7 mouse cellular contexts compared by ENCODE assay signal in the genomic region with DNA sequence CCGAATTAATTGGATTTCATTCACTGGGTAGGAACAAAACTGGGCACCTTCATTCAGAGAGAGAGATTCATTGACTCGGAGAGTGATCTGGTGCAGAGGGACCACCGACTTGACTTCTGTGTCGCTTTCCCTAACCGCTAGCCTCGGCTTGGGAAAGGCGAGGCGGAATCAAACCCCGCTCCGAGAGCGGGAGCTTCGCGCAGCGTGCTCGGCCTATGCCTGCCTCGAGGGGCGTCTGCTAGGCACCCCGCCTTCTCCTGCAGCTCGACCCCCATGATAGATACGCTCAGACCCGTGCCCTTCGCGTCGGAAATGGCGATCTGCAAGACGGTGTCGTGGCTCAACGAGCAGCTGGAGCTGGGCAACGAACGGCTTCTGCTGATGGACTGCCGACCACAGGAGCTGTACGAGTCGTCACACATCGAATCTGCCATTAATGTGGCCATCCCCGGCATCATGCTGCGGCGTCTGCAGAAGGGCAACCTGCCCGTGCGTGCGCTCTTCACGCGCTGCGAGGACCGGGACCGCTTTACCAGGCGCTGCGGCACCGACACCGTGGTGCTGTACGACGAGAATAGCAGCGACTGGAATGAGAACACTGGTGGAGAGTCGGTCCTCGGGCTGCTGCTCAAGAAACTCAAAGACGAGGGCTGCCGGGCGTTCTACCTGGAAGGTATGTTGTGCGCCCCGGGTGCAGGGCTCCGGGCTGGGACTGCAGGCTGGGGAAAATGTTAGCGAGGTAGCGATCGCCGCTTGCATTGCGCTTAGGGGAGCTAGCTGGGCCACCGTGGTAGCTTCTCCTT. TPM values are rescaled to one million over a fixed set of nuclear protein-coding genes. Genes with fewer than 3 reads are reported as not detected.
DNase-seq lines count a peak whose midpoint lies in the region; ATAC-seq and TF ChIP-seq lines count a peak whose summit lies in the region.

No protein-coding gene starts in this region.

- peaks cover 6 to 47% of the 10 kb centered on the region in 2 experiments for H3K4me1 ChIP-seq in CH12.LX (ENCODE audit: control insufficient read depth in 1 of 2, insufficient read depth in 2 of 2)
- H3K4me1 ChIP-seq in heart, embryonic 16.5 days (ENCODE audit: control insufficient read depth, insufficient read depth, low read length), result peaks cover 22% of the 10 kb centered on the region
- H3K4me1 ChIP-seq in megakaryocyte, embryonic 14.5 days, result peaks cover 70% of the 10 kb centered on the region

- H3K27me3 ChIP-seq in CH12.LX (replicated peaks), result no peaks in the 10 kb centered on the region
- H3K27me3 ChIP-seq in heart, embryonic 16.5 days (ENCODE audit: control insufficient read depth, insufficient read depth, low read length), result no peaks in the 10 kb centered on the region
- peaks cover 2% of the 10 kb centered on the region for H3K27me3 ChIP-seq in megakaryocyte, embryonic 14.5 days (replicated peaks)

- TF ChIP-seq POLR2A in CH12.LX (IDR thresholded peaks at IDR 0.05; ENCODE audit: low read depth, low read length), result no peak

- peak; percentile 11 for ATAC-seq in heart, embryonic 16.5 days (replicated peaks; ENCODE audit: extremely low read depth, insufficient read depth, low FRiP score)

- H3K9ac ChIP-seq in CH12.LX (ENCODE audit: insufficient read depth, low read depth), result peak overlapping the region; percentile 71
- peak overlapping the region; percentile 91 for H3K9ac ChIP-seq in heart, embryonic 16.5 days (ENCODE audit: low read length)

- TF ChIP-seq EP300 in CH12.LX (IDR thresholded peaks at IDR 0.05; ENCODE audit: low read length), result no peak

- in situ Hi-C loops in CH12.LX (cut with MboI; ENCODE audit: low pct_ligation_motif_present, low pct_unique_long_range_greater_than_20kb, low sequenced_read_pairs), result loop anchor here (10.0 kb wide), 1 partner anchor 59 kb away; no protein-coding TSS in a partner anchor

- peaks cover 20% of the 10 kb centered on the region for H3K79me2 ChIP-seq in CH12.LX (replicated peaks; ENCODE audit: control insufficient read depth, extremely low read depth, insufficient read depth, poor library complexity, severe bottlenecking)

- peak overlapping the region; percentile 73 to 94 (median 79) for H3K4me3 ChIP-seq in CH12.LX (replicated peaks in 1 of 3; ENCODE audit: low read depth in 2 of 3, low read length in 2 of 3, poor library complexity in 1 of 3)
- H3K4me3 ChIP-seq in heart, embryonic 16.5 days (ENCODE audit: low read length), result peak overlapping the region; percentile 82
- H3K4me3 ChIP-seq in megakaryocyte, embryonic 14.5 days (replicated peaks), result peak overlapping the region; percentile 99

- dilution Hi-C loops in CH12.LX (cut with MboI; ENCODE audit: extremely low pct_ligation_motif_present, extremely low pct_unique_long_range_greater_than_20kb, low sequenced_read_pairs), result no loop called here

- under 1% methylated on average over 66 of the region's 66 CpGs for WGBS in heart, embryonic 16.5 days

- H3K27ac ChIP-seq in CH12.LX (ENCODE audit: insufficient read depth, low read depth), result peak overlapping the region; percentile 44
- H3K27ac ChIP-seq in heart, embryonic 16.5 days (ENCODE audit: low read length), result peak overlapping the region; percentile 99

- TF ChIP-seq RAD21 in CH12.LX (IDR thresholded peaks at IDR 0.05; ENCODE audit: low read depth, low read length), result no peak

- no peak for TF ChIP-seq CTCF in CH12.LX (conservative IDR thresholded peaks at IDR 0.05 in 1 of 2, IDR thresholded peaks at IDR 0.05 in 1 of 2; ENCODE audit: low read depth in 2 of 2, low read length in 2 of 2)

- H3K4me2 ChIP-seq in CH12.LX (ENCODE audit: insufficient read depth, low read depth, poor library complexity, severe bottlenecking), result peak overlapping the region; percentile 55
- peak overlapping the region; percentile 96 for H3K4me2 ChIP-seq in heart, embryonic 16.5 days (ENCODE audit: low read depth, low read length)

- H3K9me3 ChIP-seq in CH12.LX (replicated peaks; ENCODE audit: low read length), result no peaks in the 10 kb centered on the region
- H3K9me3 ChIP-seq in heart, embryonic 16.5 days (replicated peaks; ENCODE audit: control insufficient read depth, low read length), result no peaks in the 10 kb centered on the region
- H3K9me3 ChIP-seq in megakaryocyte, embryonic 14.5 days, result no peaks in the 10 kb centered on the region

- H3K36me3 ChIP-seq in CH12.LX (replicated peaks in 1 of 2; ENCODE audit: control insufficient read depth in 1 of 2, insufficient read depth in 1 of 2, low read length in 1 of 2), result peaks cover 6 to 7% of the 10 kb centered on the region in 2 experiments
- no peaks in the 10 kb centered on the region; the same call in 1 of the 2 replicates for H3K36me3 ChIP-seq in heart, embryonic 16.5 days (ENCODE audit: control insufficient read depth, insufficient read depth)
- H3K36me3 ChIP-seq in megakaryocyte, embryonic 14.5 days (replicated peaks; ENCODE audit: low read length), result peaks cover 16% of the 10 kb centered on the region

- peak; percentile 60 to 65 for DNase-seq in B cell, adult 2 months
- peak; percentile 18 for DNase-seq in CH12.LX (ENCODE audit: extremely low read depth)
- DNase-seq in cerebellum, postnatal 25 days, result peak; percentile 73 to 74
- DNase-seq in layer of hippocampus, postnatal 36 days, result peak; percentile 50 to 56
- peak; percentile 28 to 71 for DNase-seq in spleen, postnatal 4 days (ENCODE audit: low spot score in 2 of 2)

TF ChIP-seq in CH12.LX, 34 proteins besides CTCF, POLR2A, EP300 and RAD21:
- TF ChIP-seq HCFC1 (IDR thresholded peaks at IDR 0.05; ENCODE audit: low read depth, low read length) (no peak), MAX (IDR thresholded peaks at IDR 0.05; ENCODE audit: low read length) (peak; percentile 16; the same call in 1 of the 2 replicates), UBTF (IDR thresholded peaks at IDR 0.05; ENCODE audit: low read depth, low read length) (peak; percentile 76), KAT2A (IDR thresholded peaks at IDR 0.05; ENCODE audit: insufficient replicate concordance, low read length) (no peak), NRF1 (IDR thresholded peaks at IDR 0.05; ENCODE audit: low read depth, low read length) (no peak), CHD1 (IDR thresholded peaks at IDR 0.05; ENCODE audit: low read depth, low read length) (peak; percentile 48; the same call in 1 of the 2 replicates), BHLHE40 (IDR thresholded peaks at IDR 0.05; ENCODE audit: low read depth, low read length) (peak; percentile 40; the same call in 1 of the 2 replicates), IRF4 (IDR thresholded peaks at IDR 0.05; ENCODE audit: low read depth, low read length) (0 out of 2 replicates have a peak, but pooled peaks have one; percentile 11)

RNA-seq across cellular contexts. Expression of gene Dusp6, which starts 0.6 kb away (rescaled TPM):
- 6.2 and 7.6 TPM in 2 replicates for total RNA-seq in CH12.LX (2012; rRNA removed)
- total RNA-seq in CH12.LX (2014; rRNA removed), result 11.6 and 13.5 TPM in 2 replicates
- 4.1 and 6.1 TPM in 2 replicates for polyA plus RNA-seq in CH12.LX (2012; ENCODE audit: insufficient read length, low read depth)
- polyA plus RNA-seq in heart, embryonic 16.5 days (2015; fragmentation: Nextera tagmentation; extraction: Ambion mirVana), result 39.4 and 40.7 TPM in 2 replicates
- 10 to 100 TPM; 83.1 to 84.7 TPM for total RNA-seq in layer of hippocampus, postnatal 36 days (2021)
- 1.9 and 9.2 TPM in 2 replicates for polyA plus RNA-seq in megakaryocyte, embryonic 14.5 days (2012; ENCODE audit: insufficient read depth, low replicate concordance)

Comparison
In these comparisons a context has a peak if more than half of its experiments do, and no peak if none do; other contexts are left out.
1. Peak in every context shown above with its lines: DNase-seq, ATAC-seq, H3K4me3 ChIP-seq and H3K27ac ChIP-seq.
2. DNase-seq: peak in every context shown above with its lines; median percentile 74 in cerebellum, postnatal 25 days; 62 in B cell, adult 2 months; 53 in layer of hippocampus, postnatal 36 days; 50 in spleen, postnatal 4 days; 18 in CH12.LX.